8 mouse cellular contexts compared by ENCODE assay signal in the genomic region with DNA sequence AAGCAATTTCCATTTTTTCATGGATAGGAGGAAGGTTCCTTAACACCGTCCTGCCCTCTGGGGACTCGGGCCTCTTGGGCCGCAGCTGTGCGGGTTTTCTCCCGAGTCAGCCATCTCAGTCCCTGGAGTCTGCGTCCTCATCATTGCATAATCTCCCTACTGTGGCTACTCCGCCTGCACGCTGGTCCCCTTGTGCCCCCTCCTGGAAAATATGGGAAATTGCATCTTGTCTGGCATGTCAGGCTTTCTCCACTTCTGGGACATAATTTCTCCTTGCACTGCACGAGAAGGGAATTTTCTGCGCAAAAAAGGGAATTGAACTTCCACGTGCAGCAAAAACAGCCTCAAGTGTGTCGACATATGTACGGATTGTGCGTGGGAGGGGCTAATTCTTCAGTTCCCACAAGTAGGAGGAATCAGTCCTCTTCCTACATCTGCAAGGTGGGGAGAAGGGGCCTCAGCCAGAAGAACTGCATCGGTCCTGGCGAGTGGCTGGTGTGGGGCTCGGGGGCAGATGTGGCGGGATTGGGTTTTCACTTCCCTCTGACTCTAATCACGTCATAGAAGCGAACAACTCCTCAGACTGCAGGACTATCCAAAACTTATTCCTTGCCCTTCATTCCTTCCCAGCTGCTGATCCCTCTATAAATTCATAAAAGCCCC.
DNase-seq lines count a peak whose midpoint lies in the region; ATAC-seq and TF ChIP-seq lines count a peak whose summit lies in the region.

No protein-coding gene starts in this region.

- H3K27me3 ChIP-seq in forebrain, embryonic 10.5 days (ENCODE audit: poor library complexity, severe bottlenecking): no peaks in the 10 kb centered on the region; the same call in 1 of the 2 replicates
- H3K27me3 ChIP-seq in heart, embryonic 15.5 days: no peaks in the 10 kb centered on the region
- H3K27me3 ChIP-seq in liver, embryonic 13.5 days: no peaks in the 10 kb centered on the region
- H3K27me3 ChIP-seq in testis, adult 2 months (ENCODE audit: control insufficient read depth, insufficient read depth, low read length): no peaks in the 10 kb centered on the region

- H3K36me3 ChIP-seq in forebrain, embryonic 10.5 days (replicated peaks): no peaks in the 10 kb centered on the region
- H3K36me3 ChIP-seq in heart, embryonic 15.5 days: no peaks in the 10 kb centered on the region
- no peaks in the 10 kb centered on the region for H3K36me3 ChIP-seq in liver, embryonic 13.5 days
- H3K36me3 ChIP-seq in testis, adult 2 months (ENCODE audit: control insufficient read depth, insufficient read depth, low read length): no peaks in the 10 kb centered on the region

- H3K4me2 ChIP-seq in heart, embryonic 15.5 days: peak overlapping the region; percentile 54
- peak overlapping the region; percentile 38 for H3K4me2 ChIP-seq in liver, embryonic 13.5 days

- peak; percentile 69 for DNase-seq in brain, embryonic 18.5 days (ENCODE audit: low read depth, low spot score)
- peak; percentile 62 for DNase-seq in forebrain, embryonic 10.5 days (ENCODE audit: extremely low spot score, low spot score)
- DNase-seq in kidney, postnatal 14 days: peak; percentile 81
- peak; percentile 11 for DNase-seq in liver, embryonic 13.5 days
- DNase-seq in natural killer cell, adult 2 months (ENCODE audit: low spot score in 2 of 2): peak; percentile 34 to 42

- H3K4me1 ChIP-seq in forebrain, embryonic 10.5 days: peaks cover 9% of the 10 kb centered on the region
- H3K4me1 ChIP-seq in heart, embryonic 15.5 days (replicated peaks): peaks cover 3% of the 10 kb centered on the region; the same call in 1 of the 2 replicates
- no peaks in the 10 kb centered on the region for H3K4me1 ChIP-seq in liver, embryonic 13.5 days (replicated peaks)
- peaks cover 6% of the 10 kb centered on the region for H3K4me1 ChIP-seq in testis, adult 2 months (ENCODE audit: control insufficient read depth, insufficient read depth, low read length)

- H3K27ac ChIP-seq in forebrain, embryonic 10.5 days: 0 out of 2 replicates have a peak overlapping the region, but pooled peaks have one; percentile 48
- no peak overlapping the region for H3K27ac ChIP-seq in heart, embryonic 15.5 days
- no peak overlapping the region for H3K27ac ChIP-seq in liver, embryonic 13.5 days
- no peak overlapping the region for H3K27ac ChIP-seq in testis, adult 2 months (ENCODE audit: control insufficient read depth, insufficient read depth, low read depth, low read length)

- no peaks in the 10 kb centered on the region for H3K9me3 ChIP-seq in forebrain, embryonic 10.5 days
- H3K9me3 ChIP-seq in heart, embryonic 15.5 days (replicated peaks): no peaks in the 10 kb centered on the region
- no peaks in the 10 kb centered on the region for H3K9me3 ChIP-seq in liver, embryonic 13.5 days (replicated peaks)

- peak overlapping the region; percentile 37 for H3K4me3 ChIP-seq in forebrain, embryonic 10.5 days
- peak overlapping the region; percentile 33 for H3K4me3 ChIP-seq in heart, embryonic 15.5 days
- no peak overlapping the region for H3K4me3 ChIP-seq in liver, embryonic 13.5 days (replicated peaks)
- H3K4me3 ChIP-seq in testis, adult 2 months (ENCODE audit: control insufficient read depth, low read depth, low read length): peak overlapping the region; percentile 8

- TF ChIP-seq CTCF in testis, adult 2 months (IDR thresholded peaks at IDR 0.05; ENCODE audit: control insufficient read depth, insufficient read depth, insufficient replicate concordance, low read depth, low read length): peak; percentile 80; the same call in 1 of the 2 replicates

- no peak overlapping the region for H3K9ac ChIP-seq in heart, embryonic 15.5 days
- H3K9ac ChIP-seq in liver, embryonic 13.5 days: no peak overlapping the region

- WGBS in forebrain, embryonic 10.5 days: 13% methylated on average over 20 of the region's 20 CpGs
- 5% methylated on average over 20 of the region's 20 CpGs for WGBS in heart, embryonic 15.5 days
- 6% methylated on average over 20 of the region's 20 CpGs for WGBS in liver, embryonic 13.5 days (ENCODE audit: insufficient replicate concordance)

- ATAC-seq in CD4-positive, CD25-positive, alpha-beta regulatory T cell, adult 4 months: peak; percentile 98
- peak; percentile 78 for ATAC-seq in heart, embryonic 15.5 days (replicated peaks; ENCODE audit: insufficient number of reproducible peaks, insufficient read depth, low FRiP score, low read depth)
- ATAC-seq in liver, embryonic 13.5 days (ENCODE audit: low read depth): peak; percentile 70

- TF ChIP-seq POLR2A in testis, adult 2 months (IDR thresholded peaks at IDR 0.05; ENCODE audit: control insufficient read depth, low read depth, low read length): no peak

Comparison
In these comparisons a context has a peak if more than half of its experiments do, and no peak if none do; other contexts are left out.
1. DNase-seq: peak in every context shown above with its lines; median percentile 81 in kidney, postnatal 14 days; 69 in brain, embryonic 18.5 days; 62 in forebrain, embryonic 10.5 days; 38 in natural killer cell, adult 2 months; 11 in liver, embryonic 13.5 days.